Mouse (Mus musculus): Measurements from ENCODE around the gene Pttg1. TPM values are rescaled to one million over a fixed set of nuclear protein-coding genes. Genes with fewer than 3 reads are reported as not detected.
A peak's percentile ranks its signal among the peaks of the same experiment; 100 is the strongest.

Pttg1 gene
- total RNA-seq, 2 experiments from 2014 or later = 20.6 to 26.4 TPM

DNA sequence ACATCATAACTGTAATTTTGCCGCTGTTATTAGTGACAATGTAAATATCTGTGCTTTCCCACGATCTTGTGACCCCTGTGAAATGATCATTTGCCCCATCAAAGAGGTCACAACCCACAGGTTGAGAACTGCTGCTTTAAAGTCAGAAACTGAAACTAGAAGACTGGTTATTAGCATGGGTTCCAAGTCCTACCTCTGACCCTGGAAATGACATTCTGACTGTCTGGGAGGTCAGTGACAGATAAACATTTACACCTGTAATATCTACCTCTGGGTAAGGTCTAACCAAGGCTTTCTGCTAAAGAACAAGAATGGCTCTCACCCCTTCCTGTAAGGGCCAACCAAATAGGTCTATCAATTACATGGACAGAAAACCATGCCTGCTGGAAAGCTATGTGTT lies 17.2 kb downstream of the Pttg1 start:
- DNase-seq = no peak

DNA sequence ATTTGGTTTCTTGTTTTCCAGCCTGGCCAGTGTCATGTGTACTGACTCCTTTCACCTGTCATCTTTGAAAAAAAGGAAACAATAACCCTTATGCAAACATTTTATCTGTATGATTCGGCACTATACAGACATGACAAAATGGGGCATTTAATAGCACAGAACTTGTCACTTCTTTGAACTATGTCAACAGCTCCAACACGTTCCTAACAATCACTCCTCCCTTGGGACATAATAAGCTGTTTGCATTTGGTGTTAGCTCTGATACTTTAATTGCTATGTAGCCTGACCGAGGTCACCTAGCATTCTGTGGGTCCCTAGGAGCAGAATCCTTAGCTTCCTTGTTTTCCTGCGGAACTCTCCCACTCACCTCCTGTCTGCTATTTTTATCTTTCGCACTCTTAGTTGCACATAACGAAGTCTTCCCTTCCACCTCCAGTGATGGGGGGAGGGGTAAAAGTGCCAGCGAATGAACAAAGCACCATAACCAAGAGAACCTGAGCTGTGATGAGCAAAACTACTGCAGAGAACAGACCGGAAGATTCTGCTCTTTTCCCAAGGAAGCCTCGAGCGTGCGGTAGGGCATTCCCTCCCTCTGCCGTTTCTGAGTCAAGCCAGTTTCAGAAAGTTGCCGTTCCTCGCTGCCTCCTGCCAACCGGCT lies 21.8 kb downstream of the Pttg1 start:
- no peak for DNase-seq

DNA sequence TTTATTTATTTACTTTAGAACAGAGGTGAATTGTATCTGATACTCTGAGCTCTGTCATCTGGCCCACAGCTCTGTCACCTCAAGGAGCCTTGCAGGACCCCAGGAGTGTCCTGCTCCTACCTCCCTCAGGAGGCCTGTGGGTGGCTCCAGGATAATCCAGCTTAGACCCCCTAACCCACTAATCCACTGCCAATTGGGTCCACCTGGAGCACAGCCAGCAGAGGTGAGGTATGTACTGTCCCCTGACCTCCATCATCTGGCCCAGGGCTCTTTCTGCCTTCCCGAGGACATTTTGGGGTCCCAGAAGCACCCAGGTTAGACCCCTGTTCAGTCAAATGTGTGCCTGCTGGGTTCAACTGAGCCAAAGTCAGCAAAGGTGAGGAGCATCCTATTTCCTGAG lies 25.9 kb downstream of the Pttg1 start:
- no peak for DNase-seq

DNA sequence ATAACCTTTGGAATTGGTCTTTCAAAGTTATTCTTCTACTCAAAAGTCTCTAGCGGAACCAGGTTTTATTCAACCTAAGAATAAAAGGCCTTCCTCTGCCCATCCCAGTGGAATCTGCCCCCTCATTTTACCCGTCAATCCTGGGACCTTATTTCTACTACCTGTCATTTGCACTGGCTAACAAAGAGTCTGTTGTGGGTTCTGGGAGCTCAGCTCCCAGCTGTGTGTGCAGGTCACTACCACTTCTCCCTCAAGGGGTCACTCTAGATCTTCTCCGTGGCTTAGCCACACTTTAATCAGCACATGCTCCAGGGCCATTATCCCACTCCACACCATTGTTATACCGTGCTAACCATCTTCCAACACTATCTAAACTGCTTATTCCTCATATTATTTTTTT lies 26.8 kb downstream of the Pttg1 start:
- DNase-seq = no peak

DNA sequence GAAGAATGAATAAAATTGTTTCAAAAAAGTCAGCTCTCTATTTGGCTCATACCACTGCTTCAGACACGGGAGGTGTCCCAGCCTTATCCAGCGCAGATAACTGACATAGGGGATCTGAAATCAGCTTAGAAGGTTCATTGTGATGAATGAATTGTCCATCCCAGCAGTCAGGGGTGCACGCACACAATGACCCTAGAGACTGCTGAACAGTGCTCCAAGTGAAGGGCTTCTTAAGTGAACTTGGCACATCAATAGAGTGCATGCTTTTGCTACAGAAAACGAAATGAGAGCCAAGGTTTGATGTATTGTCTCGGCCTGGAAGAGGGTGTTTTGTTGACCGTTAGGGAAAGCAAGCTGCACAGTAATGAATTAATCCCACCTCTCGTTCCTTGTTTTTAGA lies 29.4 kb downstream of the Pttg1 start:
- DNase-seq = no peak

DNA sequence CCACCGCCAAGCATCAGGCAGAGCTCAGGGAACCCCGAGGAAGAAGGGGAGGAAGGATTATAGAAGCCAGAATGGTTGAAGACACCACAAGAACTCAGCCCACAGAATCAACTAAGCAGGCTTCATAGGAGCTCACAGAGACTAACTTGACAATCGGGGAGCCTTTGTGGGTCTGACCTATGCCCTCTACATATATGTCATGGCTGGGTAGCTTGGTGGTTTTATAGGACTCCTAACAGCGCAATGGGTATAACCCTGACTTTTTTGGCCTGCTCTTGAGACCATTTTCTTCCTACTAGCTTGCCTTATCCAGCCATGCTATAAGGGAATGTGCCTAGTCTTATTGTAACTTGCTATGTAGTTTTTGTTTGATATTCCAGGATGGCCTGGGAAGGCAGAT lies 29.8 kb downstream of the Pttg1 start:
- DNase-seq = no peak

DNA sequence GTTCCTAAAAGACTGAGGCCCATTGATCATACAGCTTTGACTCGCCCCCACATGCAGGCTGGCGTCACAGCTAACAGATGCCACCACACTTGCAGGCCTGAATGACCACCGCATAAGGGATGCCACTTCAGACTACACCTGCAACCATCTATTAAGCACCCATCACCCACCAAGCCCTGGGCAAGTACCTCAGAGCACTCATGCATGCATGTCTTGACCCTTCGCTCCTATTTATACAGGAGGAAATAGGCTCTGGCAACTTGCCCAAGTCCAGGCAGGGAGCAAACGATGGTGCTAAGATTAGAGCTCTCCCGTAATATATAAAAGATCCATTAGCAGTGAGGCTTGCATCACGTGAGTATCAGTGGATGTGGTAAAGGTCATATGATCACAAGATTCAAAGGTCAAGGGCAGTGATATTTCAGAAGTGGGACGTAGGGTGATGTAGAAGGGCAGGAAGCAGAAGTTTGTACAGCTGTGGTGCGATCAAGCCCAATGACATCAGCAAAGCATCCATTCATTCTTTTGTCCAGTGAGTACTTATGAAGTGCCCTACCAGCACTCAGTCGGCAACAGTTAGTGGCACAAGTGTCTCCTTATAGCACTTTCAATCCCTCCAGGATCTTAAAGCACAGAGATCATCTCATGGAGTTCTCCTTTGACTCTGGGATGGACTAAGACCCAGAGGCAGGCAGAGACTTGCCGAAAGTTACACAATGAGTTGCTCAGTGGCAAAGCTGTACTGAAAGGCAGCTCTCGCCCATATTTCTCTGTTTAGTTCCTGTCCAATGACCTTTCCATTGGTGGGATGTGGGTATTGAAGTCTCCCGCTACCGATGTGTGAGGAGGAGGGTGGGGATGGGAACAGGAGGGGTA lies 30.7 kb downstream of the Pttg1 start:
- DNase-seq = no peak

DNA sequence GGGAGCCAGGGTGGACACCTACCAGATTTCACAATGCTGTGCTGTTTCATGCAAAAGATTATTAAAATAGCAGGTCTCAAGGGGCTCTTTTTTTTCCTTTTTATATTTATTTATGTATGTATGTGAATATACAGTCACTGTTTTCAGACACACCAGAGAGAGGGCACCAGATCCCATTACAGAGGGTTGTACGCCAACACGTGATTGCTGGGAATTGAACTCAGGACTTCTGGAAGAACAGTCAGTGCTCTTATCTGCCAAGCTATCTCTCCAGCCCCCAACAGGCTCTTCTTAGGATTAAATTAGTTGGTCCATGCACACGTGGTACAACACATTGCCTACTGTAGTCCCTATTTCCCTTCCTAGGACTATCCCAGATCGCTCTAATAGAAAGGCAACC lies 32.7 kb downstream of the Pttg1 start:
- DNase-seq = no peak

DNA sequence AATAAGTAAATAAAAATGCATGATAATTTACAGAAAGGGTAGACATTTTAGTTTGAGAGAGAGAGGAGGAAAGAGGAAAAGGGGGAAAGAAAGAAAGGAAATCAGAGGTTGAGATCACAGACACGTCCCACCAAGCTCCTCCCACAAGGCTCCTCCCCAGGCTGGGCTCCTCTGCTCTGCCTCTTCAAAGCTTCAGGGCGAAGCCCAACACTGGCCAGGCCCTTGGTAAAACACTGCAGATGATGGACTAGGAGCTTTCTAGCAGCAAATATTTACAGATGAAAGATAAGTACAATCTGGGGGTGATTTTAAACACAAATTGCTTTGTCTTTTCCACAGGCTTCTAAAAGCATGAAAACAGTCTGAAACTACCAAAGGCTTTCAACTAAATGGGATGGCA lies 33.3 kb downstream of the Pttg1 start:
- DNase-seq = no peak

DNA sequence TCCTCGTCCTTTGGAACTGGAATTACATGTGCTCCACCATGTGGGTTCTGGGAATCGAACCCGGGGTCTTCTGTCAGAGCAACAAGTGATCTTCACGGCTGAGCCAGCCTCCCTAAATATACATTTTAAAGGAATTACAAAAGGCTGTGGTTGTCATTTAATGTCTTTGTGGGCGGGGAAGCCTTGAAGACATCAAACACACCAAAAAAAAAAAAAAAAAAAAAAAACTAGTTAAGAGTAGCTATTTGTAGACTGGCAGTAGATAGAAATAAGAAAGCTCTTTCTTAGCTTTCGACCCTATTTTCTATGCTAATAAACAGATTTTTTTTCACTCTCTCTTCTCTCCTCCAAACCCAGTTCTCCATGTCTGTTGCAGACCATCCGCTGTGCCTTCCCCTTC lies 36.9 kb downstream of the Pttg1 start:
- no peak for DNase-seq

DNA sequence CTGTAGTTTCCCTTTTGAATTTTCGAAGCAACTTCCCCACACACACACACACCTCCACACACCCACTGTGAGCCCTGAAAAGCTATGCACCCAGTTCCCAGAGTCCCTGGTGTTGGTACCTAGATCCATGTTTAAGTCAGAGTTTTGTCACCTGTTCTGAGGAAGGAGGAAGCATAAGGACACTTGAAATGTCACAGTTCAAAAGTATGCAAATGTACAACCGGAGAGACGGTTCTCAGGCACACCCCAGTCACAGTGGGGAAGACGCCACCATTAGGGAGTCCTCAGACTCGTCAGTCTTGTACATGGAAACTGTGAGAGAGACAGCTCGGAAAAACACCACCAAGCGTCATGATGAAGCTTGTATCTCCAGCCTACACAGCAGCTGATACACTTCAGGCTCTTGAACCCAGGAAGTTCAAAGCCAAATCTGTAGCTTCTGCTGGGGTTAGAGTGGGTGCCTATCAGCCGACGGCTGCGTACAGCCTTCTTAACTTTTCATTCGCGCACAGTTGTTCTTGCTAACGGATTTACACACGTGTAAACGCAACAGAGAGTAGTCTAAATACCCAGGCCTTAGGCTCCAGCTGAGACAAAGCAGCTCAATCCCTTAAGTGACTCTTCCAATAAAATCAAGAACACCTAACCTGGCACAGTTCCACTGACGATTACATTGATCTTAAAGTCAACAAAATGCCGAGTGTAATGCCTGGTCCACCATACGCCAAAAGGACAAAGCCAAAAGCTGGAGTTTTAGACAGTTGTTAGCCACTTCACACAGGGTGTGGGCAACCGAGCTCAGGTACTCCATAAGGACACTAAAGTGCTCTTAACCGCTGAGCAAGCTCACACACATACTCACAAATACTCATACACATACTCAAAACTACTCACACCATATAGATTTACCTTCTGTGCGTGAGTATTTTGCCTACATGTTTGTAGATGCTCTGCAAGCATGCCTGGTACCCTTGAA lies 37.6 kb downstream of the Pttg1 start:
- DNase-seq = no peak

DNA sequence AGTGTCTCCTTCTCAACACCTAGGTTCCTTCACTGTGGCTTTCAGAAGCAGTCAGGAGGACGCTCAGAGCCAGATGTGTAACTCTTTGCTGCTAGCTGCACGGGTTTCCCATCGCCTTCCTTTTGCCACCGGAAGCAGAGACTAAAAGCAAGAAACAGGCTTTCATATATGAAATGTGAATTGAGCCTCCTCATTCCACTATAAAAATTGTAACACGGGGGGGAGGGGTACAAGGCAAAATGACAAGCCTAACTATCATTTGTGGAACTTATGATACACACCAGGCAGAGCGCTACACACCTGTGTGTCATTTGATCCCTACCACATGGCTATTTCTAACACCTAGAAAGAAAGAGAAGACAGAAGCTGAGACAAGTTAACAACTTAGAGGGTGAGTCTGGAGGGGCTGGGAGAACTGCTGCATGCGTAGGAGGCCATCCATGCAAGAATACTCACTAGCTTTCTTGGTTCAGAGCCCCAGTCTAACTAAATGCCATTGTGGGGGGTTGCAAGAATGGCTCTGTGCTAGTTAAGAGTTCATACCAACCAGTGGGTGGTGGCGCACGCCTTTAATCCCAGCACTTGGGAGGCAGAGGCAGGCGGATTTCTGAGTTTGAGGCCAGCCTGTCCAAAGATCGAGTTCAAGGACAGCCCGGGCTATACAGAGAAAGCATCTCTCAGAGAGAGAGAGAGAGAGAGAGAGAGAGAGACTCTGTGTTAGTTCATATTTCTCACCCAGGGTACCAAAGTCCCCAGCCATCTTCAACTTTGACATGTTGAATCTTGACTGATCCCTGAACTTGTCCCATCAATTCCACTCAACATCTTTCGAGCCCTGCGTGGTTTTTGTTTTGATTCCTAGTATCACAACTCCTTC lies 38.8 kb downstream of the Pttg1 start:
- DNase-seq = no peak

DNA sequence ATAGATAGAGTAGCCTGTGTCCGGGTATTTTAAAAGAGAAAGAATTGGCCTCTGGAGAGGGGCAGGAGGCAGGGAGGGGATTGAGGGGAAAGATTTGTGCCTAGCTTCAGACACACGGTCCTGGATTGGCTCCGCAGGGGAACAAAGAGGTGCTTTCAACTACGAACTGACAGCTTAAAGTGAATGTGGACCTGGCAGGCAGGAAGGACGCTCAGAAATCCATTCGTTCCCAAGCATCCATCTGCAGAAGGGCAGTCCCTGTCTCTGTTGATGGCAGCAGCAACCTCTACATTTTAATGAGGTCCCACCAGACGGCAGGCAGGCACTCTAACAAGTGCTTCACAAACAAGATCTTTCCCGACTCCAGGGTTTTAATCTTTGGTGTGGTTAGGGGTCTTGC lies 40.3 kb downstream of the Pttg1 start:
- no peak for DNase-seq

DNA sequence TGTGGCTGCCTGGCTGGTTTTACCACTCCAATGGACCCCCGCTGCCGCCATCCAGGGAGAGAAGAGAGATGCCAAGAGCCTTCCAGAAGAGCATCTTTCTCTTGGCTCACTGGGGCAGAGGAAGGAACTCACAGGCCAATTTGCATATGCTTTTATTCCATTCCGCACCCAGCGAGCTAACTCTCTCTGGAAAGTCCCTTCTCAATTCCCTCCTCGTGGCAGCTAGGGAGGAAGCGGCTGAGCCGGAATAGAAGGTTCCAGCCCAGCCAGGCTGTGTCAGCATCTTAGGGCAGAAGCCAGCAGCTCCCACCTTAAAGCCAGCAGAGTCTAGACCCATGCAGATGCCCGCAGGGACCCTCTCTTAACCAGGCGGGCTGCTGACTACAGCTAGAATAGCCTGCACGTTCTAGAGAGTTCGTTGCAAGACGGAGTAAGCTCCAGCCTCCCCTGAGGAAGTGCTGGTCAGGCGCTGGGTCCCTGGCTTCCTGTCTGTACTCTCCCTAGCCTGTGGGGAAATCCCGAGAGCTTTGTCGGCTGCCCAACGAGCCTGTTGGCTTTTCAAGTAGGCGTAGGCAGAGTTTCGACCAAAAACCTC lies 40.9 kb downstream of the Pttg1 start:
- DNase-seq = peak; percentile 41 to 45

DNA sequence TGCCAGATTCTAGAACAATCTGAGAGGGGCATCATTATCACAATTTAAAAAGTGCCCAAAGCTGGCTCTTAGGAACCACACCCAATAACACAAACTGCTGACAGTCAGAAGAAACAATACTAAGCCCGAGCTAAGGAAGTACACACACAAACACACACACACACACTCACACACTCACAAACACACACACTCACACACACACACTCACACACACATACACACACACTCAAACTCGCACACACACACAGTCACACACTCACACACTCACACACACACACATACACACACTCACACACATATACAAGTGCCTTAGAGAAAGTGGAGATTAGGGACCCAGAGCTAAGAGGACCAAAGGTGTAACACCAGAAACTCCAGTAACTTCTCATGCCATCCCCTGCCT lies 42.5 kb downstream of the Pttg1 start:
- no peak for DNase-seq

DNA sequence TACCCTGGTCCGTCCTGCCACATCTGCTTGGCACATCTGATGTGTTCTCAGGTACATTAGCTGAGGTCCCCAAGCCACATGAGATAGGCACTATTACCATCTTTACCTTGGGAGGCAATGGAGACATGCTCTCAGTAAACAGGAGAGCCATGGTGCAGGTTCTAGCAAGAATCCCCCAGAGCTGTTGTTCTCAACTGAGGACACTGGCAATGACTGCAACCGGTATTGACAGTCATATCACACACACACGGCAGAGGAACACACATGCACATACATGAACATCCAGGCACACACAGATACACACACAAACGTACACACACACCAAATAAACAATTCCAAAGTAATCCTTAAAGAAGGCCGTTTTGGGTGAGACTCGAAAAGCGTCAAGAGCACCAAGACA lies 45.1 kb downstream of the Pttg1 start:
- DNase-seq = no peak

DNA sequence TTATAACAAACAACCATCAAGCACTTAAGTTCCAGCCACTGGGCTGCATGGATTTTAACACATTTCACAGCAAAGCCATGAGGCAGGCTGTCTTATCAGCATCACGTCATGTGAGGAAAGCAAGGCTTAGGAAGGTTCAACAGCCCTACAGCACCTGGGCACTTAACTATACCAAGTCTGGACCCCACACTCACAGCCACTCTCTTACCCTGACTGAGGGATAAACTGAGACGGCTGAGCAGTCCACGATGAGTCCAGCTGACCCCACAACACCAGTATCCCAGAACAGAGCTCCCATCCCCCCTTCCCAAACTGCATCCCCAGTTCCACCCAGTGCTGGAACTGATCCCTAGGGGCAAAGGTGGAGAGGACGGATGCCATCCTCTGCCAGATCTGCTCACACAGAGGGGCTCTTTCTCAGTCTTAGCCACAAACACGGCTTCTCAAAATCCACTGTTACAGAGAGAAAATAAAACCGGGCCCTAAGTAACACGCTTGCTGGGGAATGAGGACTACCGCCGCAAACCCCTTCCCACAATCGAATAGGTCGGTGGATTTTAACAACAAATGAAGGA lies 46.1 kb downstream of the Pttg1 start:
- DNase-seq = no peak

DNA sequence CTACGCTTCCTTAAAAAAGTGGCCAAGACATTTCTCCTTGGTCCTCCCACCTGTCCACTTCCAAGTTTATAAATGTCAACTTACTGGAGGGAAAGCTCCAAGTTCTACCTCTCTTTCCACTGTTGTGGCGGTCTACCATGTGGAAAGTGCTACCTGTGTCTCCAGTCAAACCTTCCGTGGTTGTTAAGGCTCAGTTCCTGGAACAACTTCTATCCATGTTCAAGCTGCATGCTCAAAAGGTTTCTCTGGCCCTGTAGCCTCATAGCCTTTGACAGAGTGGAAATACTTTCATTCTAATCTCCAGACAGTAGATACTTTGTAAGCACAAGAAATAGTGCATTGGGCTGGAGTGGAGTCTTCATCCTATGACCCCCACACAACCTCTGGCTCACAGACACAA lies 46.6 kb downstream of the Pttg1 start:
- no peak for DNase-seq

DNA sequence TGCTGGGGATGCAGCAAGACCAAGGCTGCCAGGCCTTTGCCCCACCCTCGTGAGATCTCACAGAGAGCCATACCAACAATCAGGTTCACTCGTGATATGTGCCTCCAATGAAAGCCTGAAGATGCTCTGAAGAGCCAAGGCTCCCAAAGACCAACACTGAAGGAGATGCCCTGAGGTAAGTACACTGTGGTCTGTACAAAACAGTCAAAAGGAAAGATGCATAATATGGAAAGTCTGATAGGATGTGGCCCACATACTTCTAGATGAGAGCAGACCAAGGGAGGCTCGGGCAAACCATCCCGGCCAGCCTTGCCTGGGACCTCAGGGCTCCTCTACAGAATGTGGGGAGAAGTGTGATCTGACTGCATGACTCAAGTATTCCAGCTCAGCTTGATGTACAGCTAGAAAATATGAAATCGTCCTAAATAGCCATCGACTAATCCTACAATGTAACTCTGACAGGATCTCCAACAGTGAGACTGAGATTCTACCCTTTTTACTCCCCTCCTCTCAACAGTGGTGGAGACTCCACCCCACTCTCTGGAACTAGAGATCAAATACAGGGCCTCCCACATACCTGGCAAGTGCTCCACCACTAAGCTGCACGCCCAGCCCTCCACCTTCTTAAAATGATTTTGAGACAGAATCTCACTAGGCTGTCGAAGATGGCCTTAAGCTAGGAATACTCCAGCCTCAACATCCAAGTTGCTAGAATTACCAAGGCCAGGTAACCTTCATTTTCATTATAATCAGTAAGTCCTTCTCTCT lies 48.8 kb downstream of the Pttg1 start:
- no peak for DNase-seq

DNA sequence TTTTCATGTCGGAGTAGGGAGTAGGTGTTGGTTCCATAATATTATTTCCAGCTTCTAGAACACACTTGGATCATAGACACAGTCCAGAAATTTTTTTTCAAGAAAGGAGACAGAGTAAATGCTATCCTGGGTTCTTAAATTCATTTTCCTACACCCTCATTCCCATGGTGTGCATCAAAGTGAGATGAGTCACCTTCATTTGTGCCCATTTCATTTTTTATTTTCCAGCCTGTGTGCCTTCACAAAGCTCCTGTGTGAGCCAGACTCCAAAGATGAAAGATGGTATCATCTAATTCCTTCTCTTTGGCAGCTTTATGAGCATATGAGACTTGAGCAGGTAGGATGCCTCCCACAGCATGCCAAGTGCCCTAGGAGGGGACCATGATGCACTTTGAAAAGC lies 49.5 kb downstream of the Pttg1 start:
- DNase-seq = no peak

Data from layer of hippocampus, postnatal 36 days (tissue).